Mouse (Mus musculus) liver, postnatal 0 days (tissue): ENCODE results near the gene Hgd. TPM values are rescaled to one million over a fixed set of nuclear protein-coding genes. Genes with fewer than 3 reads are reported as not detected.
A peak's percentile ranks its signal among the peaks of the same experiment; 100 is the strongest.
"Not testable (repeated sequence)": the region's sequence is repeated elsewhere in the genome, so short reads cannot be mapped to it uniquely, and the experiment has no call there.

Experiments
- ATAC-seq: fragments of 200-750 bp; cut with Nextera tagmentation; 2 replicates; pipeline ENCODE4 v1.8.0; 2017; ENCODE audit warnings: mild to moderate bottlenecking, moderate library complexity
- DNase-seq: peaks from one replicate; pipeline ENCODE4 v3.0.0-alpha.2; 2016
- H3K27ac ChIP-seq: fragments of 300-500 bp; sonication (generic); 2 replicates; pipeline ENCODE4 v1.5.1; 2014; ENCODE audit warnings: antibody characterized with exemption, moderate library complexity, mild to moderate bottlenecking, low read depth
- H3K27me3 ChIP-seq: fragments of 300-500 bp; sonication (generic); 2 replicates; pipeline ENCODE4 v1.6.1; 2014; ENCODE audit warnings: low read length, control low read depth, mixed read lengths; ENCODE audit not compliant: insufficient read depth
- H3K36me3 ChIP-seq: fragments of 300-500 bp; sonication (generic); replicated peaks from 2 replicates; pipeline ENCODE4 v1.6.1; 2014; ENCODE audit warnings: mild to moderate bottlenecking, control low read depth, low read length, moderate library complexity, mixed read lengths; ENCODE audit not compliant: insufficient read depth
- H3K4me1 ChIP-seq: fragments of 300-500 bp; sonication (generic); 2 replicates; pipeline ENCODE4 v1.6.1; 2014; ENCODE audit warnings: antibody characterized with exemption, mild to moderate bottlenecking, control low read depth; ENCODE audit not compliant: insufficient read depth
- H3K4me2 ChIP-seq: fragments of 300-500 bp; sonication (generic); 2 replicates; pipeline ENCODE4 v1.6.1; 2014; ENCODE audit warnings: low read depth, mild to moderate bottlenecking, low read length, moderate library complexity, mixed read lengths
- H3K4me3 ChIP-seq: fragments of 300-500 bp; sonication (generic); 2 replicates; pipeline ENCODE4 v1.5.1; 2014; ENCODE audit warnings: low read depth, low read length
- H3K9ac ChIP-seq: fragments of 300-500 bp; sonication (generic); replicated peaks from 2 replicates; pipeline ENCODE4 v1.6.1; 2014; ENCODE audit warnings: mild to moderate bottlenecking, moderate library complexity
- H3K9me3 ChIP-seq: fragments of 300-500 bp; sonication (generic); 2 replicates; pipeline ENCODE4 v1.6.1; 2016; ENCODE audit warnings: mild to moderate bottlenecking, control low read depth, low read length, mixed read lengths
- CTCF ChIP-seq: sonication (generic); IDR thresholded peaks from 2 replicates; pipeline ENCODE4 v1.5.1; 2016; ENCODE audit warnings: antibody characterized with exemption, low read depth
- EP300 ChIP-seq: IDR thresholded peaks from 2 replicates; pipeline ENCODE4 v1.6.1; 2016; ENCODE audit warnings: antibody characterized with exemption, low read depth, mild to moderate bottlenecking
- WGBS: fragments of 180-500 bp; shearing (Covaris S2); extraction: QIAGEN DNeasy Blood & Tissue Kit; methylation state at CpG from one replicate; pipeline ENCODE4 v1.1.7; 2014; ENCODE audit not compliant: insufficient replicate concordance; 5-methylcytosine and 5-hydroxymethylcytosine counted together
- polyA plus RNA-seq: library from polyadenylated mRNA; unstranded; fragments of >200 nt; fragmentation: Nextera tagmentation; extraction: Ambion mirVana; gene quantifications from 2 replicates; pipeline ENCODE4 v1.2.1, GENCODE M21; 2015

Gene Hgd
- polyA plus RNA-seq, 1 experiment from 2014 or later: 131 TPM

GRCm38 (mm10) chr16:37629011-37629410 lies 49.1 kb downstream of the Hgd start:
- DNase-seq (no peak), ATAC-seq (no peak)
- no peak for TF ChIP-seq EP300
- TF ChIP-seq CTCF: no peak
- 0 out of 2 replicates have a peak, but pooled peaks cover 7% of the 10 kb centered on the region for H3K36me3 ChIP-seq
- H3K4me3 ChIP-seq: no peak overlapping the region
- H3K27me3 ChIP-seq: no peaks in the 10 kb centered on the region
- no peak overlapping the region for H3K9ac ChIP-seq
- H3K27ac ChIP-seq: no peak overlapping the region
- 84% methylated on average over 7 of the region's 7 CpGs for WGBS
- no peak overlapping the region for H3K4me2 ChIP-seq
- no peaks in the 10 kb centered on the region for H3K9me3 ChIP-seq
- no peaks in the 10 kb centered on the region for H3K4me1 ChIP-seq

- Histone ChIP-seq H3K9me3 (no peaks in the 10 kb centered on the region), H3K4me3 (no peak overlapping the region), H3K27me3 (no peaks in the 10 kb centered on the region), H3K4me2 (no peak overlapping the region; the same call in 1 of the 2 replicates), H3K27ac (no peak overlapping the region), H3K36me3 (0 out of 2 replicates have a peak, but pooled peaks cover 2% of the 10 kb centered on the region), H3K9ac (no peak overlapping the region), H3K4me1 (no peaks in the 10 kb centered on the region)
- no peak for TF ChIP-seq EP300
- no peak for TF ChIP-seq CTCF
- DNase-seq (no peak), ATAC-seq (peak; percentile 59)
- 53% methylated on average over 9 of the region's 9 CpGs for WGBS
Measured at GRCm38 (mm10) chr16:37634578-37634977, 54.6 kb downstream of the Hgd start.

- H3K36me3 ChIP-seq: 0 out of 2 replicates have a peak, but pooled peaks cover 2% of the 10 kb centered on the region
- H3K27ac ChIP-seq: no peak overlapping the region
- H3K4me2 ChIP-seq: no peak overlapping the region
- no peak overlapping the region for H3K4me3 ChIP-seq
- DNase-seq (no peak), ATAC-seq (no peak)
- no peaks in the 10 kb centered on the region for H3K27me3 ChIP-seq
- H3K9ac ChIP-seq: no peak overlapping the region
- TF ChIP-seq CTCF: no peak
- TF ChIP-seq EP300: no peak
- no peaks in the 10 kb centered on the region for H3K4me1 ChIP-seq
- 80% methylated on average over 1 of the region's 1 CpGs for WGBS
- H3K9me3 ChIP-seq: no peaks in the 10 kb centered on the region
Measured at GRCm38 (mm10) chr16:37635095-37635494, 55.1 kb downstream of the Hgd start.

- Histone ChIP-seq H3K27me3 (no peaks in the 10 kb centered on the region), H3K4me1 (no peaks in the 10 kb centered on the region), H3K4me2 (no peak overlapping the region), H3K4me3 (no peak overlapping the region), H3K9ac (no peak overlapping the region), H3K9me3 (no peaks in the 10 kb centered on the region), H3K36me3 (0 out of 2 replicates have a peak, but pooled peaks cover 2% of the 10 kb centered on the region), H3K27ac (no peak overlapping the region)
- no peak for DNase-seq
- ATAC-seq: no peak
- 59% methylated on average over 6 of the region's 6 CpGs for WGBS
- TF ChIP-seq EP300 (no peak), CTCF (peak; percentile 33)
Measured at GRCm38 (mm10) chr16:37636107-37636506, 56.2 kb downstream of the Hgd start.

- ATAC-seq (no peak), DNase-seq (no peak)
- Histone ChIP-seq H3K27me3 (no peaks in the 10 kb centered on the region), H3K9me3 (no peaks in the 10 kb centered on the region), H3K36me3 (no peaks in the 10 kb centered on the region), H3K4me1 (no peaks in the 10 kb centered on the region), H3K4me3 (no peak overlapping the region), H3K4me2 (no peak overlapping the region), H3K9ac (no peak overlapping the region), H3K27ac (no peak overlapping the region)
- no peak for TF ChIP-seq CTCF
Measured at GRCm38 (mm10) chr16:37637802-37638201, 57.8 kb downstream of the Hgd start.

- H3K4me1 ChIP-seq, DNase-seq, H3K9ac ChIP-seq, ATAC-seq, H3K27me3 ChIP-seq, H3K4me2 ChIP-seq, H3K36me3 ChIP-seq, H3K9me3 ChIP-seq, H3K27ac ChIP-seq, H3K4me3 ChIP-seq: not testable (repeated sequence)
Measured at GRCm38 (mm10) chr16:37640522-37640921, 60.6 kb downstream of the Hgd start.

GRCm38 (mm10) chr16:37644486-37644885 lies 64.5 kb downstream of the Hgd start:
- 78% methylated on average over 5 of the region's 5 CpGs for WGBS
- H3K9me3 ChIP-seq: no peaks in the 10 kb centered on the region
- no peaks in the 10 kb centered on the region for H3K27me3 ChIP-seq
- no peak overlapping the region for H3K4me3 ChIP-seq
- TF ChIP-seq CTCF: no peak
- TF ChIP-seq EP300: no peak
- H3K36me3 ChIP-seq: peaks cover 24% of the 10 kb centered on the region
- no peak overlapping the region for H3K27ac ChIP-seq
- no peaks in the 10 kb centered on the region for H3K4me1 ChIP-seq
- no peak for ATAC-seq
- no peak overlapping the region for H3K4me2 ChIP-seq
- H3K9ac ChIP-seq: no peak overlapping the region
- no peak for DNase-seq
